Mouse (Mus musculus): ENCODE results near the gene Git2. TPM values are rescaled to one million over a fixed set of nuclear protein-coding genes. Genes with fewer than 3 reads are reported as not detected.
A peak's percentile ranks its signal among the peaks of the same experiment; 100 is the strongest.

The Git2 gene
- total RNA-seq, 1 experiment from 2014 or later: 229 TPM

DNA sequence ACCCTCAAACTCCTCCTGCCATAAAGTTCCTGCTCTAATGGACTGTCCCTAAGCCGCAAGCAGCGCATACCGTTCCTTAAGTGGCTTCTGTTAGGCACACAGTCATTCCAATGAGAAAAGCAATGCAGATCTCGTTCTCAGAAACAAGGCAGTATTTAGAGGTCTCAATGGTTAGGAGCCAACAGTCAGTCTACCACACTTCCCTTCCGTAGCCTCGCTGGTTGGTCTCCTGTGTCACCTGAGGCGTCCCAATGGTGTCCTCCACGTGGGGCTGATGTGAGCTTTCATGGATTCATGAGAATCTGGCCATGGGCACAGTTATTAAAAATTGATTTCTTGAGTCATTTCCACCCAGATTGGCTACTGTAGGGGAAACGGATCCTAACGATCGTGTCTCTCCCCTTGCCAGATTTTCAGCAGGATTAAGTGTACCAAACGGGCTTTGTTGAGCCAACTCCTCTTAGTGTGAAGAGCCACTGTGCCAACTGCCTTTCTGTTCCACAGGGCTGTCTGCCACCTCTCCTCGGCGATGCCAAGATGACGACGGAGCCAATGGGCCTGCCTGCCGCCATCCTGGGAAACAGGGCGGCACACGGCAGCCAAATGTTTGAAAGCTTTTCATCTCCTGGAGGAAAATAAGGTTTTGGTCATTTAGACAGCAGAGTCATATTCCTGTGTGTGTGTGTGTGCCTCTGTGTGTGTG, 77.1 kb downstream of the Git2 start:
- ATAC-seq (ENCODE audit: extremely low read depth, insufficient number of reproducible peaks, low FRiP score, poor library complexity, severe bottlenecking): no peak

DNA sequence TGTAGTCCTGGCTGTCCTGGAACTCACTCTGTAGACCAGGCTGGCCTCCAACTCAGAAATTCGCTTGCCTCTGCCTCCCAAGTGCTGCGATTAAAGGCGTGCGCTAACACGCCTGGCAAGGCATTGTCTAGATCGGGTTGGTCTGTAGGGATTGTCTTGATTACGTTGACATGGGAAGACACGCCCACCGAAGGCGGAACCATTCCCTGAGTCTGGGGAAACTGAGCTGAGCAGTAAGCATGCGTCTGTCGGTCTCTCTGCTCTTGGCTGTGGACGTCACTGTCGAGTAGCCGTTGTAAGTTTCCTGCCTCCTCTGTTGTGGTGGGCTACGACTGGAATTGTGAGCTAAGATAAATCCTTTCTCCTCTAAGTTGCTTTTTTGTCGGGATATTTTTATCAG, 78.4 kb downstream of the Git2 start:
- no peak for ATAC-seq (ENCODE audit: extremely low read depth, insufficient number of reproducible peaks, low FRiP score, poor library complexity, severe bottlenecking)

DNA sequence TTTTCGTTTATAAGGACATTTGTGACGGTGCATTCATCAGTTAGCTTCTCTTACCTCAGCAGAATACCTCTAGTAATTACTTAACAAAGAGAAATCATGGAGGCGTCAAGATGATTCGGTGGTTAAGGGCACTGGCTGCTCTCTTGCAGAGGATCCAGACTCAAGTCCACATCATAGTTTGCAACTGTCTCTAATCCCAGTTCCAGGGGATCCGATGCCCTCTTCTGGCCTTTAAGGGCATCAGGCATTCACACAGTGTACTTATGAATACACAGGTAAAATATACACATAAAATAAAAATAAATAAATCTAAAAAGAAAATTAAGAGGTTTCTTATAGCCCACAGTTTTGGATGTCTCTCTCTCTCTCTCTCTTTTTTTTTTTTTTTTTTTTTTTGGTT, 79.5 kb downstream of the Git2 start:
- ATAC-seq (ENCODE audit: extremely low read depth, insufficient number of reproducible peaks, low FRiP score, poor library complexity, severe bottlenecking): no peak

DNA sequence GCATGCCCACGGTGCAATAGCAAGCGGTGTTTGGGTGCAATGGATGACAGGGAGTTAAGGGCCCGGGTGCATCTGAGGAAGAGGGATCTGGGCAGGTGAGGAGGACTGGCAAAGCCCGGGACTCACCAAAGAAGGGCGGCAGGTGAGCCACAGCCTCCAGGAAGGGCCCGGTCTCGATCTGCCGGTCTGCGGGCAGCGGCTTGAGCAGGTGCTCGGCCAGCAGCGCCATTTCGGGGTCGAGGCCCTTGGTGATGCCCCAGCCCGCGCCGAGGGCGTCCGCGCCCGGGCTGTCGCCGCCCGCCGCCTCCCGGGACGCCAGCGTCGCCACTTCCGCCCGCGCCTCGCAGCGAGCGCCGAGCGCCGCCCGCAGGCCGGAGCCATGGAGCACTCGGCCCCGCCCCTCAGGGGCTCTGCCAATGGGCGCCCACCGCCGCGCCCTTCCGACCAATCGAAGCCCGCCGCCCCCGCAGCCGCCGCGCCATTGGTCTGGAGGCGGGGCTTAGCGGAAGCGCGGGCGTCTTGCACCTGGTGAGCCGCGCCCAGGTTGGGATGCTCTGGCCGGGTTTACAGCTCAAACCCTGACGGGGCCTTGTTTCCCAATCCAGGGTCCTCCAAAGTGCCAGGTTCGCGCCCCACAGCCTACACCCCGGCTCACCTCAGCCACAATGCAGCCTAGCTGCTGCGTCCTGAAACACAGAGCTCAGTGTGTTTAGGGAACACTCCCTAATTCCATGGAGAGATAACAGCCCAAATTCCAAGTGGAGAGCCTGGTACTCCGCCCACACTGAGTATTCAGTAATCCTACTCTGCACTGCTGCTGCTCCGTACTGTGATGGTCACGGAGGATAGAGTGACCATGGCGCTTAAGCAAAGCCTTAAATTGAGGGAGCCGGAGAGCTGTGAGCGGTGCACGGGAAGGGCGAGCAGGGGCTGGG, 84.4 kb downstream of the Git2 start, which contains the start of gene Gltp:
Gene Gltp, minus strand, starts transcription at position 352 of the 935 bp plus-strand sequence.
- peak; percentile 84 for ATAC-seq (ENCODE audit: extremely low read depth, insufficient number of reproducible peaks, low FRiP score, poor library complexity, severe bottlenecking)

DNA sequence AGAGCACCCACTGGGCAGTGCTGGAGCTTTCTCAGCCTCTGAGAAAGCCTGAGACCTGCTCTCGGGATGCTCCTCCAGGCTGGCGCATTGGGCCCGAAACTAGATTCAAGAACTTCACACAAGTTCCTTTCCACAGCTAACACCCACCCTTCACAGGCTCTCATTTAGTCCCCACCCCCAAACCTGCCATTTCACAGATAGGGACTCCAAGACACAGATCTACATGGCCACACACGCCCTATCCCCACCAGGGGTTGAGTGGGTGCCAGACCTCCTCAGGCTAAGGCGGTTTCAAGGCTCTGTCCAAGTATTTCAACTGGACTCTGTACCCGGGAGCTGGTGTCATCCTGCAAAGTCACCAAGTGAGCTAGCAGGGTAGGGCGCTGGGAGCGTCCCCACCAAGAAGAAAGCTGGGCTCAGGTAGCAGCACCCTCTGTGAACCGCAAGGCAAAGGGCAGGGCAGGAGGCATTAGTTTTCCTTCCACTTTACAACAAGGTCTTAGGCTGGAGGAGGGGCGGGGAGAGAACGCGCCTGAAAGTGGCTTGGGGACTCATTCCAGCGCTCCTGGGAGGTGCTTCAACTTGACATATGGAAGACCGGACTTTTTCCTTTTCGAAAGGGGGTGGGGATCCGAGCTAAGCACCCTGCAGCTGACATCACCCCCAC, 85.5 kb downstream of the Git2 start:
- no peak for ATAC-seq (ENCODE audit: extremely low read depth, insufficient number of reproducible peaks, low FRiP score, poor library complexity, severe bottlenecking)

DNA sequence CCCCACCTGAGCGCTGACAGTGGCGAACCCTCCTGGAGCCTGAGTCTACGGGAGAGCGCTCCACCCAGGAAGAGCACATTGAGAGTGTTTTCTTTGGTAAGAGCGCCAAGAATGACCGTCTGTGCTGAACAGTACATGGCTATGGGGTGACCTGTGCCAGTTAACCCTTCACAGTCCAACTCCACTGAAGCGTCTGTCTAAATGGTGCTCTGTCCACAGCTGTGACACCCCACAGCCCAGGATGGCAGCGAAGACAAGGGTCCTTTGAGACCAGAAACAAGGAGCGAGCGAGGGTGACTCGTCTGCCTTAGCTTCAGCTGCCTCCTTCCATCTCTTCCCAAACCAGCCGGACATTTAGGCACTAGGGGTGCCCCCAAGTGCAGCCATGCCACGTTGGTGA, 86.6 kb downstream of the Git2 start:
- no peak for ATAC-seq (ENCODE audit: extremely low read depth, insufficient number of reproducible peaks, low FRiP score, poor library complexity, severe bottlenecking)

DNA sequence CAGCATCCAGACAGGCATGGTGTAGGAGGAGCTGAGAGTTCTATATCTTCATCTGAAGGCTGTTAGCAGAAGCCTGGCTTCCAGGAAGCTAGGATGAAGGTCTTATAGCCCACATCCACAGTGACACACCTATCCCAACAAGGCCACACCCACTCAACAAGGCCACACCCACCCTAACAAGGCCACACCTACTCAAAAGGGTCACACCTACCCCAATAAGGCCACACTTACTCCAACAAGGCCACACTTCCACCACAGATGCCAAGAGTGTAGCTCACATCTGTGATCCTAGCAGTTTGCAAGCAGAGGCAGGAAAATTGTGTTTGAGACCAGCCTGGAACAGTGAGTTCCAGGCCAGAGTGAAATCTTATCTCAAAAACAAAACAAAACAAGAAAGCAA, 87.4 kb downstream of the Git2 start:
- no peak for ATAC-seq (ENCODE audit: extremely low read depth, insufficient number of reproducible peaks, low FRiP score, poor library complexity, severe bottlenecking)

DNA sequence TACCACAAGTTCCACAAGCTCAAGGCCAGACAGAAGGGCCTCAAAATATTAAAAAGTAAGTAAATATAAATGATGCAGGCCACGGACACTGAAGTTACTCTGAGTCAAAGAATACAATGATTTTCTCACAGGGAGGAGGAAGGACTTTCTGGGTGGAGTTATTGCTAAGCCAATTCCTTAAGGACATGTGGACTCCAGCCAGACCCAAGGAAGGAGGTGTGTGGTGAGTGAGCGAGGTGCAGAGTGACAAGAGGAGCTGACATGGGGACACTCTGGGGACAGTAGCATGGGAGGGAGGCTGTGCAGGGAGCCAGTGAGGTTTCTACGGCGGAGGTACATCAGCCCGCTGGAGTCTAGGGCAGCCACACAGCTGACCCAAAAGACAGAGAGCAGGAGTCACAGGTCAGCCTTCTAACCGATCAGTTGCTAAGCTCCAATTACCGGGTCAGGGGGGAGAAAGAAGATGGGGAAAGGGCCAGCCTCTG, 88.5 kb downstream of the Git2 start:
- ATAC-seq (ENCODE audit: extremely low read depth, insufficient number of reproducible peaks, low FRiP score, poor library complexity, severe bottlenecking): no peak

DNA sequence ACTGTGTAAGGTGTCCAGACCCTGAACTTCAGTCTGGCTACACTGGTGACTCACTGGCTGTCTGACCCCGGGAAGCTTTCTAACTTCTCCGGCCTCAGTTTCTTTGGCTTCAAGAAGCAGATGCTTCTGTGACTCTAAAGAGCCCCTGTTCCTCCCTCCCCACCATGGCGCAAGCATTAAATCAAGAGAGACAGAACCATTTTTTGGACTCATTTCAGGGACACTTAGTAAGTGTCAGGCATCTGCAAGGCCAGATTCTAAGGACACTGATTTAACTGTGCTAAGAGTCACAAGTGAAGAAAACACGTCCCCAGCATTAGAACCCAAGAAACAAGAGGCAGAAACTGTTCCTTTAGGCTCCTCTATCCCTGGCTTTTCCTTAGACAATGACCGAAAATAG, 89.3 kb downstream of the Git2 start:
- ATAC-seq (ENCODE audit: extremely low read depth, insufficient number of reproducible peaks, low FRiP score, poor library complexity, severe bottlenecking): no peak

DNA sequence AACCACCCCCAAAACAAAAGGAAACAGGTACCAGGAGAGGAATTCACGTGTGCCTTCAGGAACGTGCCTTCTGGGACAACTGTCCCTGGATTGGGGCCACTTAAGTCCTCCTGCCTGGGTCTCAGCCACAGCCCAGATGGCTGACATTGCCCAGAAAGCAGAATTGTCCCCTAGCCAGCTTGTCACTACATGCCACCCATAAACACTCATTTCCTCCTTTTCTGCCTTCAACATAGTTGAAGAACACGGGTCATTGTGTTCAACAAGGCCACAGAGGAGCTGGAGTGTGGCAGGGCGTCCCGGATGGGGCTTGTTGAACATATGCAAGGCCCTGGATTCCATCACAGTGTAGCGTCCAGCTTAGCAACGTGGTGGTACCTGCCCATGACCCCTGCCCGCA, 93.6 kb downstream of the Git2 start:
- peak; percentile 21; the same call in 1 of the 2 replicates for ATAC-seq (ENCODE audit: extremely low read depth, insufficient number of reproducible peaks, low FRiP score, poor library complexity, severe bottlenecking)

DNA sequence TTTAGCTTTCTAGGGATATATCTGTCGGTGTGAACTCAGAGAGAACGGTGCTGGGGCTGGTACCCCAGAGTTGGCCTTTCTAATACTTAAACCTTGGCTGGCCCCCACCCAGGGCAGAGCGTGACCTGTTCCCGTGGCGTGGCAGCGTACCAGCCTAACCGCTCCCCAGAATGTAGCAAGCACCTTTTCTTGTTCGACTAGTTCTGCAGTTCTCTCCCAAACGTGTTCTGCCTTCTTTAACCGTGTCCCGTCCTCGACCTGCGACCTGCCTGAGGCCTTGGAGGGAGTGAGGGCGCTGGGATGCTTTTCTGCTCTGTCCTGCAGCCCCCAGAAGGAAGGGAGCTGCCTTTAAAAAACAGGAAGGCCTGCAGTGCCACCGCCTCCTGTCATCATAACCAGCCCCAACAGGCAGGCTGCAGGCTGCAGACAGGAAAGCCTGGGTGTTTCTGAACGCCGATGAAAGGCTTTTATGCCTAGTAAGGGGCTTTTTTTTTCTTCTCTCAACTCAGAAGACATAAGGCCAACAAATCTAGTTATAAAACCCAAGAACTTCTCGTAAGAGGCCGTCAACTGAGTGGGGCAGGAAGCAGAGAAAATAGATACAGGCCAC, 94.5 kb downstream of the Git2 start:
- no peak for ATAC-seq (ENCODE audit: extremely low read depth, insufficient number of reproducible peaks, low FRiP score, poor library complexity, severe bottlenecking)

DNA sequence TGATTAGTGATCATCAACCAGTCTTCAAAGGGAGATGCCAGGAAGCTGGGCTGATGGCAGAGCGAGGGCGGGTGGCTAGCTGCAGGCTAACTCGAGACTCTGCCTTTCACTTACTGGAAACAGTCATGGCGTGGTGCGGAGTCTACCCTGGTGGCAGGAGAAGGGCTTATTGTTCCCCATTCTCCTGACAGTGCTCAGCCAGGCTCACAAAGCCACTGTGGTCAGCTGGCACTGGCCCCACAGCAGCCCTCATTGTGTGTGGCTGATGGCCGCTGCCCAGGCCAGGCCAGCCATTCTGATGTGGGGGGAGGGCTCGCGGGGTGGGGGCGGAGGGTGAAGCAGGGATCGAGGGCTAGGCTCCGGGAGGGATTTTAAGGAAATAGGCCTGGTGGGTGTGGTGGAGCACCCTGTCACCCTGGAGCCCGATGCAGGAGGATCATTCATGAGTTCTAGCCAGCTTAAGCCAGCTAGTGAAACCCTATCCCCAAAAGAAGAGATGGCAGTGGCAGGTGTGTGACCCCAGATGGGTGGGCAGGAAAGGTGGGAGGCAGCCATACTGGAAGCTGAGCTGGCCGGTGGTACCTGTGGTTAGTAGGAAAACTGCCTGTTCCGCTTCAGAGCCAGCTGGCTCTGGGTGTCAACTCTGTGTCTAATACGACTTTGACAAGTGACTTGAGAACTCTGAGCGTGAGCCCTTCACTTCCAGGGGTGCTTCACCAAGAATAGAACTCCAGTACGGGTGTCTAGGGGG, 95.3 kb downstream of the Git2 start:
- no peak for ATAC-seq (ENCODE audit: extremely low read depth, insufficient number of reproducible peaks, low FRiP score, poor library complexity, severe bottlenecking)

Other genes starting within 250 kb of the Git2 start
- gene Fam222a, start 207.5 kb downstream of the Git2 start, total RNA-seq (2017): 0.37 and 1.5 TPM in 2 replicates
- 0.12 and 0.25 TPM in 2 replicates for gene Trpv4, start 117.1 kb downstream of the Git2 start, total RNA-seq (2017)
- gene Gltp, start 84.5 kb downstream of the Git2 start, total RNA-seq (2017): 43.3 and 46.4 TPM in 2 replicates
- 17.9 and 20.9 TPM in 2 replicates for gene Tchp, start 67.8 kb downstream of the Git2 start, total RNA-seq (2017)
- 309 and 325 TPM in 2 replicates for gene Ankrd13a, start 840 bp downstream of the Git2 start, total RNA-seq (2017)
- 29.0 and 41.8 TPM in 2 replicates for gene 1500011B03Rik, start 48.0 kb upstream of the Git2 start, total RNA-seq (2017)
- gene 4930519G04Rik, start 78.1 kb upstream of the Git2 start, total RNA-seq (2017): 1.1 and 3.1 TPM in 2 replicates
- gene Gm9936, start 83.2 kb upstream of the Git2 start, total RNA-seq (2017): 0.23 TPM in 1 of 2 replicates, not detected in the other
- gene Oasl2, start 121.4 kb upstream of the Git2 start, total RNA-seq (2017): 336 and 355 TPM in 2 replicates
- 37.8 and 41.7 TPM in 2 replicates for gene Oasl1, start 147.7 kb upstream of the Git2 start, total RNA-seq (2017)
- 15.6 and 15.8 TPM in 2 replicates for gene 2210016L21Rik, start 166.6 kb upstream of the Git2 start, total RNA-seq (2017)
- gene Hnf1a, start 195.6 kb upstream of the Git2 start, total RNA-seq (2017): 0.12 TPM in 1 of 2 replicates, not detected in the other
- 31.2 and 34.7 TPM in 2 replicates for gene Sppl3, start 235.6 kb upstream of the Git2 start, total RNA-seq (2017)